Mouse (Mus musculus) heart, postnatal 0 days (tissue): ENCODE measurements around the gene Bloc1s6. TPM values are rescaled to one million over a fixed set of nuclear protein-coding genes. Genes with fewer than 3 reads are reported as not detected.

Experiments used
- ATAC-seq: fragments of 200-750 bp; cut with Nextera tagmentation; 2 replicates; pipeline ENCODE4 v1.8.0; 2017; ENCODE audit warnings: low read depth, moderate number of reproducible peaks, moderate library complexity; ENCODE audit not compliant: insufficient read depth
- DNase-seq: peaks from one replicate; pipeline ENCODE4 v3.0.0-alpha.2; 2016; ENCODE audit warnings: low spot score
- H3K27ac ChIP-seq: fragments of 300-500 bp; sonication (generic); 2 replicates; pipeline ENCODE4 v1.5.1; 2014; ENCODE audit warnings: low read depth, mild to moderate bottlenecking
- H3K27me3 ChIP-seq: fragments of 300-500 bp; sonication (generic); 2 replicates; pipeline ENCODE4 v1.6.1; 2014; ENCODE audit warnings: low read length, mixed read lengths; ENCODE audit not compliant: control insufficient read depth, insufficient read depth
- H3K36me3 ChIP-seq: fragments of 300-500 bp; sonication (generic); replicated peaks from 2 replicates; pipeline ENCODE4 v1.6.1; 2014; ENCODE audit warnings: low read length, mixed read lengths; ENCODE audit not compliant: control insufficient read depth, insufficient read depth
- H3K4me1 ChIP-seq: fragments of 300-500 bp; sonication (generic); 2 replicates; pipeline ENCODE4 v1.6.1; 2014; ENCODE audit warnings: antibody characterized with exemption; ENCODE audit not compliant: control insufficient read depth, insufficient read depth
- H3K4me2 ChIP-seq: fragments of 300-500 bp; sonication (generic); 2 replicates; pipeline ENCODE4 v1.6.1; 2014; ENCODE audit warnings: low read depth, mild to moderate bottlenecking, low read length, moderate library complexity
- H3K4me3 ChIP-seq: fragments of 300-500 bp; sonication (generic); 2 replicates; pipeline ENCODE4 v1.5.1; 2014; ENCODE audit warnings: low read depth, low read length
- H3K9ac ChIP-seq: fragments of 300-500 bp; sonication (generic); replicated peaks from 2 replicates; pipeline ENCODE4 v1.6.1; 2014; ENCODE audit warnings: low read depth, low read length, mixed read lengths
- H3K9me3 ChIP-seq: fragments of 300-500 bp; sonication (generic); replicated peaks from 2 replicates; pipeline ENCODE4 v1.6.1; 2016; ENCODE audit warnings: low read length; ENCODE audit not compliant: control insufficient read depth
- CTCF ChIP-seq: IDR thresholded peaks from 2 replicates; pipeline ENCODE4 v1.5.1; 2016; ENCODE audit warnings: antibody characterized with exemption, control low read depth, low read depth
- EP300 ChIP-seq: IDR thresholded peaks from 2 replicates; pipeline ENCODE4 v1.6.1; 2016; ENCODE audit warnings: antibody characterized with exemption, low read depth
- WGBS: fragments of 180-500 bp; shearing (Covaris S2); extraction: QIAGEN DNeasy Blood & Tissue Kit; methylation state at CpG from one replicate; pipeline ENCODE4 v1.1.7; 2014; 5-methylcytosine and 5-hydroxymethylcytosine counted together
- polyA plus RNA-seq: library from polyadenylated mRNA; unstranded; fragments of >200 nt; fragmentation: Nextera tagmentation; extraction: Ambion mirVana; gene quantifications from 2 replicates; pipeline ENCODE4 v1.2.1, GENCODE M21; 2015
- total RNA-seq: library from RNA; depleted of rRNA; stranded (reverse); fragments of >200 nt; gene quantifications from 2 replicates; pipeline ENCODE4 v1.2.3, GENCODE M21; 2014; ENCODE audit warnings: low replicate concordance

Gene Bloc1s6
- total and polyA plus RNA-seq, 2 experiments from 2014 or later: 16.5 to 28.6 TPM

DNA sequence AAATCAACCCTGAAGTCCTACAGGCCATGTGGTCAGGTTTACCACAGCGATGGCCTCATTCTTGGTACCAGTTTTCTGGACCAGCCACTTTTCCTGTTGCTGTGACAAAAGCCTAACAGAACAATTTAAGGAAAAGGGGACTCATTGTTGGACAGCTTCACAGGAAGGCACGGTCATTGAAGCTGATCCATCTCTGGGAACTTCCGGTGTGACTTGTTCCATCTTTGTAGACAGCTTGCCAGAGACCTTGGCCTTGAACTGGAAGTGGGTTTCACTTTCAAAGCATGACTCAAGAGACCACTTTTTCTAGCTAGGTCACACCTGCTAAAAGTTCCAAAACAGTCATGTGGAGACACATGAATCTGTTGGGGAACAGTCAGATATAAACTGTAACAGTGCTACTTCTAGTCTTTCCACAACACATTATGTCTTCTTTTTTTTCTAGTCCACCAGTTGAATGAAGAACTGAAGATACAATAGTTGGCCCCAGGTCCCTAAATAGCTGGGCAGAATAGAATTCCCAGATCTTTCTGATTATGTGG, 21.9 kb upstream of the Bloc1s6 start:
- no peak overlapping the region for H3K4me2 ChIP-seq
- no peaks in the 10 kb centered on the region for H3K4me1 ChIP-seq
- no peak for TF ChIP-seq CTCF
- no peak for DNase-seq
- no peak overlapping the region for H3K9ac ChIP-seq
- no peak for ATAC-seq
- H3K27me3 ChIP-seq: no peaks in the 10 kb centered on the region
- WGBS: 57% methylated on average over 3 of the region's 3 CpGs
- H3K36me3 ChIP-seq: no peaks in the 10 kb centered on the region
- H3K27ac ChIP-seq: no peak overlapping the region
- no peak overlapping the region for H3K4me3 ChIP-seq
- no peaks in the 10 kb centered on the region for H3K9me3 ChIP-seq

GRCm38 (mm10) chr2:122719232-122719631, 19.1 kb upstream of the Bloc1s6 start:
- Histone ChIP-seq H3K4me1 (no peaks in the 10 kb centered on the region), H3K36me3 (no peaks in the 10 kb centered on the region), H3K4me3 (no peak overlapping the region), H3K27ac (no peak overlapping the region), H3K4me2 (no peak overlapping the region), H3K9ac (no peak overlapping the region), H3K27me3 (no peaks in the 10 kb centered on the region), H3K9me3 (no peaks in the 10 kb centered on the region)
- no peak for ATAC-seq
- DNase-seq: no peak
- TF ChIP-seq EP300 (no peak), CTCF (no peak)
- WGBS: 53% methylated on average over 1 of the region's 1 CpGs

- H3K36me3 ChIP-seq: no peaks in the 10 kb centered on the region
- H3K4me2 ChIP-seq: no peak overlapping the region
- H3K9me3 ChIP-seq: no peaks in the 10 kb centered on the region
- H3K9ac ChIP-seq: no peak overlapping the region
- no peak overlapping the region for H3K4me3 ChIP-seq
- H3K4me1 ChIP-seq: no peaks in the 10 kb centered on the region
- peak overlapping the region; percentile 48; the same call in 1 of the 2 replicates for H3K27ac ChIP-seq
- TF ChIP-seq EP300 (no peak), CTCF (no peak)
- DNase-seq: no peak
- no peaks in the 10 kb centered on the region for H3K27me3 ChIP-seq
- ATAC-seq: no peak
- 68% methylated on average over 3 of the region's 3 CpGs for WGBS
These were observed 17.7 kb upstream of the Bloc1s6 start for GRCm38 (mm10) chr2:122720564-122720963.

- DNase-seq: no peak
These were observed 12.7 kb upstream of the Bloc1s6 start for GRCm38 (mm10) chr2:122725604-122726003.

GRCm38 (mm10) chr2:122731456-122731855, 6.8 kb upstream of the Bloc1s6 start:
- TF ChIP-seq EP300 (no peak), CTCF (no peak)

More at GRCm38 (mm10) chr2:122725604-122726003, 12.7 kb upstream of the Bloc1s6 start:
- Histone ChIP-seq H3K9me3 (no peaks in the 10 kb centered on the region), H3K4me1 (no peaks in the 10 kb centered on the region), H3K27ac (no peak overlapping the region), H3K9ac (no peak overlapping the region), H3K4me3 (no peak overlapping the region), H3K4me2 (no peak overlapping the region), H3K27me3 (no peaks in the 10 kb centered on the region), H3K36me3 (no peaks in the 10 kb centered on the region)
- TF ChIP-seq EP300 (no peak), CTCF (peak; percentile 55)
- no peak for ATAC-seq
- WGBS: 53% methylated on average over 10 of the region's 10 CpGs

DNA sequence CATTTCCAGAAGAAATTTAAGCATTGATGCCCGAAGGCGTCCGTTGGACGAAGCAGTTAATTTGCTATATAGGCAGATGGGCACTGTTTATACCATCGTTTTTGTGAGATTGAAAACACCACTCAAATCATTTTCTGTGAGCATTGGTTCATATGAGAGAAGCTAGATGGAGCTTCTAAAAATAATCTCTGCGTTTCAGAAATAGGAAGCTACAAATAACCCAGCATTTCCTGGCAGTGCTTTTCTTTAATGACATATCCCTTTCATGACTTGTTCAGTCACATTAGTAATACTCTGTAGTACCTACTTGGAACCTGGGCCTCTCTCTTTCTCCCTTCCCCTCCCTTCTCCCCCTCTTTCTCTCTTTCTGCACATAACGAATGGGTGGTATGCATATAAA, 720 bp downstream of the Bloc1s6 start:
- TF ChIP-seq EP300 (no peak), CTCF (no peak)
- peak overlapping the region; percentile 76 for H3K4me2 ChIP-seq
- ATAC-seq: no peak
- H3K4me3 ChIP-seq: peak overlapping the region; percentile 92
- H3K27ac ChIP-seq: peak overlapping the region; percentile 94
- H3K4me1 ChIP-seq: peaks cover 8% of the 10 kb centered on the region; the same call in 1 of the 2 replicates
- H3K9me3 ChIP-seq: no peaks in the 10 kb centered on the region
- peaks cover under 1% of the 10 kb centered on the region; the same call in 1 of the 2 replicates for H3K36me3 ChIP-seq
- DNase-seq: no peak
- H3K9ac ChIP-seq: peak overlapping the region; percentile 94
- WGBS: 17% methylated on average over 7 of the region's 7 CpGs
- peaks cover 11% of the 10 kb centered on the region; the same call in 1 of the 2 replicates for H3K27me3 ChIP-seq

More at GRCm38 (mm10) chr2:122731456-122731855, 6.8 kb upstream of the Bloc1s6 start:
- ATAC-seq: no peak
- Histone ChIP-seq H3K9me3 (no peaks in the 10 kb centered on the region), H3K27ac (no peak overlapping the region), H3K4me1 (no peaks in the 10 kb centered on the region), H3K27me3 (peaks cover 13% of the 10 kb centered on the region; the same call in 1 of the 2 replicates), H3K36me3 (no peaks in the 10 kb centered on the region), H3K4me2 (no peak overlapping the region), H3K4me3 (no peak overlapping the region), H3K9ac (no peak overlapping the region)
- no peak for DNase-seq
- 68% methylated on average over 2 of the region's 2 CpGs for WGBS
